Mouse (Mus musculus) cerebellum, adult 18-20 months (tissue): ENCODE results near the gene Socs2.

Source experiments
- DNase-seq, 2 experiments: peaks; one replicate each; pipeline ENCODE4 v3.0.0; 2021

Socs2 gene

DNA sequence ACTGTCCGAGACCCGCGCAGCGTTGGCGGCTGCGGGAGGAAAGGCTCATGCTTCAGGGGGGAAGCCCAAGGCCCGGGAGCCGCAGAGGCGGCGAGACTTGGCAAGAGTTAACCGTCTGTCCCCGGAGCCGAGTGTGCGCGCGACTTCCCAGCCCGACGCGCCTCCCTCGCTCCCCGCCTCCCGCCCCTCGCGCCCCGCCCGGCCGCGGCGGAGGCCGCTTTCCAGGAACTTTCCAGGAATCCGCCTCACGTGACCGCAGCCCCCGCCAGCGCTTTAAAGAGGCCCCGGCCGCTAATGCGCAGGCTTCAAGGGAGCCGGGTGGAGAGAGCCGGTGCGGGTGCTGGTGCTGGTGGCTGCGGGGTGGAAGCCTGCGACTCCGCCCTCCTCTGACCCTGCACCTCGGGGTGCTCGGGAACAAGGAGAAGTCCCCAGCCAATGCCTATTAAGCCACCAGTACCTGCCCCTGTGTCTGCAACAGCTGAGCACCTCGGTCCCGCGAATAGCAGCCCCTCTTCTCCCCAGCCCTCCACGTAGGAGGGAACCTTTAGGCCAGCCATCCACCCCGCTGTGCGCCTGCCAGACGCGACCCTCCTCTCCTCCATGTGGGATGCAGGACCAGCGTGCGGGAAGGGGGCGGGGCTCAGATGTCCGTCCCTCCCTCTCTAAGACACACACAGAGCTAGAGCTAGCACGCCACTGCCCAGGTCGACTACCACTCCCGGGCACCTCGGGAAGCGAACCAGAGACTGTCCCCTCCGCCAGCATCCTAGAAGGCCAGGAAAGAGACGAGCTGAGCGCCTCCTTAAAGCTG lies at the start of gene Socs2:
Gene Socs2 (minus strand): TSS at position 496 of the 811 bp plus-strand sequence.
- peak; percentile 67 to 73 for DNase-seq

DNA sequence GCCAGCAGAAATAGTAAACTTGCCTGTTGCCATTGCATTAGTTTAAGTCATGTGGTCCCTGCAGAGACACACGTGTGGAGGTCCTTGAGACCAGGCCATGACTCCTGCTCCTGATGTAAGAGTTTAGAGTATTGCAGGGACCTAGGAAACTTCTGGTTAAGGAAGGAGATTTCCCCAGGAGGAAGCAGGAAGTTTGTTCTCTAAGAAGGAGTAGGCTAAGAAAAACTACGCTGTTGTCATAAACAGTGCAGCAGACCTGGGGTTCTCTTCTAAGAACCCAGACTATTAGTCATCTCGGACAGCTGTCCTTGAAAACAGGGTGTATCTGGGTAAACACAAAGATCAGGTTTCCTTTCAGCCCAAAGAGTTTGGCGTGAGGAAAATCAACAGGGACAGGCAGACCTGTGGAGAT lies 48.5 kb upstream of the Socs2 start:
- DNase-seq, result no peak

DNA sequence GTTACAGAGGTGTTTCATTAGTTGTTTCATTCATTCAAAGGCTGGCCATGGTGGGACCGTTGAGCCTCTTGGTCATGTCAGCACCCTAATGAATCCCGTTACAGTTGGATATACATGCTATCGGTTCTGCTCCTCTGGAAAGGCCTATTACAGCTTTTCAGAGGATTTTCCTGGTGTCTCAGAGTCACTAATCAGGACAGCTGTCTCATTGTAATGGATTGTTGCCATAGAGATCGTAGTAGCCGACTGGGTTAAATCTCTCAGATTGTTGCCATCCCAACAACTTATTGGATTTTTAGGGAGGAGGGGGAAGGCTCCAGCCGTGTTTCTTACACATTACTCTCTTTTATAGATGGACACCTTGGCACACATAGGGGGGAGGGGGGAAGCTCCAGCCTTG lies 47.5 kb upstream of the Socs2 start:
- no peak for DNase-seq

GRCm38 (mm10) chr10:95462231-95462630 lies 45.3 kb upstream of the Socs2 start:
- no peak for DNase-seq

- no peak for DNase-seq
These were observed 44.1 kb upstream of the Socs2 start for GRCm38 (mm10) chr10:95461053-95461553.

GRCm38 (mm10) chr10:95458050-95458806 lies 41.2 kb upstream of the Socs2 start:
- DNase-seq, result no peak

DNA sequence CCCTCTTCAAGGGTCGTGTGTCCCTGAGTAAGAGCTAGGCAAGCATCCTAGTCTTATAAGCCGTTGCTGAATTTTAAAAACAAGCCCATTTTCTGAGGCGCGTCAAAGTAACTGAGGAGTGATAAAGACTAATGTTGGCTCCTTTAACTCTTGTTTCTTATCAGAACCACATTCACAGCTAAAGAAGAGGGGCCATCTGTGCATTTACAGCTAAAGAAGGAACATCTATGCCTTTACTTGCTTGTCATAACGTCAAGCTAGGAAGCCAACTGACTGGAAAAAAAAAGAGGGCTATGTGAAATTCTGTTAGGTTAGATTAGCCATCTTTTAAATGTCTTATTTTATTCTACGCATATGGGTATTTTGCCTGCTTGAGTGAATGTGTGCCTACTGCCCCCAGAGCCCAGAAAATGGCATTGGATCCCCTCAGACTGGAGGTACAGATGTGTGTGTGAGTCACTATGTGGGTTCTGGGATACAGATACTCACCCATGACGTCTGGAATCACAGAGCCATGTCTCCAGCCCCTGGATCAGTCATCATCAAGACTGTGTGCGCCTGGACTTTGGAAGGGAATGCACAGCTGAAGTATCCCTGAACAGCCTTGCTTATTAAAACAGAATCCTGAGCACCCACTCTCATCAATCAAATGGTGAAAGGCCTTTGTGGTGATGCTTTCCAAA lies 40.5 kb upstream of the Socs2 start:
- no peak for DNase-seq

GRCm38 (mm10) chr10:95456103-95456502 lies 39.1 kb upstream of the Socs2 start:
- DNase-seq, result no peak

GRCm38 (mm10) chr10:95453282-95453681 lies 36.3 kb upstream of the Socs2 start:
- no peak for DNase-seq

GRCm38 (mm10) chr10:95449033-95449432 lies 32.1 kb upstream of the Socs2 start:
- DNase-seq, result no peak

DNA sequence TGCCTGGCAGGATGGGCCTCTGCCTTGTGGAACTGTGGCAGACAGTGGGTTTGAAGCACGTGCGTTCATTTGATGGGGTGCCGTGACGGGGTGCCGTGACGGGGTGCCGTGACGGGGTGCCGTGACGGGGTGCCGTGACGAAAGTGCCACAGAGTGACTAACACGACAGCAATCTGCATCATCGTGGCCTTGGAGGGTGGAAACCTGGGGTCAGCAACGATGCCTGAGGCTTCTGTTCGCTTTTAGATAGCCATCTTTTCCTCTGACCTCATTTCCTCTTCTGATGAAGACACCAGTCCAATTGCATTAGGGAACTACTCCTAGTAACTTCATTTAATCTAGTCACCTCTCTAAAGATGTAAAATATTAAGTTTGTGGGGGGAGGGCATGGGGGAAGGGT lies 31.0 kb upstream of the Socs2 start:
- DNase-seq, result no peak

- DNase-seq, result no peak
These were observed 28.4 kb upstream of the Socs2 start for GRCm38 (mm10) chr10:95445104-95446056.

- no peak for DNase-seq
These were observed 25.4 kb upstream of the Socs2 start for GRCm38 (mm10) chr10:95442334-95442733.

- no peak for DNase-seq
These were observed 23.6 kb upstream of the Socs2 start for GRCm38 (mm10) chr10:95440566-95440965.

GRCm38 (mm10) chr10:95439718-95440339 lies 22.8 kb upstream of the Socs2 start:
- DNase-seq, result no peak

DNA sequence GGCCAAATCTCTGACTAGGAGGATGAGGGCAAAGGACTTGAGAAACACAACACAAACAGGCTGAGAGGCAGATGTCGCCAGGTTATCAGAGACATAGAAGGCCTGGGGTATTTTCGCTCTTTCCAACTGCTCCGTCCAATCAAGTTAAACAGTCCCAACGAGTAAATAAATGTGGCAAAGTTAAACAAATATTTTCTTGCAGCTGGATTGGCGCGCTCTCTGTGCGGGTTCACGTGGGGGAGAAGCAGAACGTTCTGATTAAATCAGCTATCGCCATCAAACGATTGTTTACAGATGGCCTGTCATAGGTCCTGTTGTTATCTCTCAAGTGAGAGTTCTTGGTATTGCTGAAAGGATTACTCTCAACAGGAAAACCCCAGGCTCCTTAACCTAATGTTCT lies 22.0 kb upstream of the Socs2 start:
- no peak for DNase-seq

- no peak for DNase-seq
These were observed 13.3 kb upstream of the Socs2 start for GRCm38 (mm10) chr10:95430271-95430670.

DNA sequence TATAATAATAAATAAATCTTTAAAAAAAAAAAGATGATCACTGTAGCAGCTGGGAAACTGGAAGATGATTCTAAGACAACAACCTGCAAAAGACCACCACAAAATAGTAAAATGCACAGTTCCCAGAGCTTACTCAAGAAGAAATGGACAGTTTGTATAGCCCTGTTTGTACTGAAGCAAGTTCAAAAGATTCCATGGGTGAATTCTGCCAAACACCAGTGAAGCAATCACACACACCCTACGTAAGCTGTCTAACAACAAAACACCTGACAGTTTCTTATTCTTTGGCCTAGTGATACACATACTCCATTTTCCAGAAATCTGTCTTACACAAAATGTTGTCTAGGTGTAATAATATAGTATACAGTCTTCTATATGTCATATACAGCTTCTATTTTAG lies 12.1 kb upstream of the Socs2 start:
- no peak for DNase-seq

DNA sequence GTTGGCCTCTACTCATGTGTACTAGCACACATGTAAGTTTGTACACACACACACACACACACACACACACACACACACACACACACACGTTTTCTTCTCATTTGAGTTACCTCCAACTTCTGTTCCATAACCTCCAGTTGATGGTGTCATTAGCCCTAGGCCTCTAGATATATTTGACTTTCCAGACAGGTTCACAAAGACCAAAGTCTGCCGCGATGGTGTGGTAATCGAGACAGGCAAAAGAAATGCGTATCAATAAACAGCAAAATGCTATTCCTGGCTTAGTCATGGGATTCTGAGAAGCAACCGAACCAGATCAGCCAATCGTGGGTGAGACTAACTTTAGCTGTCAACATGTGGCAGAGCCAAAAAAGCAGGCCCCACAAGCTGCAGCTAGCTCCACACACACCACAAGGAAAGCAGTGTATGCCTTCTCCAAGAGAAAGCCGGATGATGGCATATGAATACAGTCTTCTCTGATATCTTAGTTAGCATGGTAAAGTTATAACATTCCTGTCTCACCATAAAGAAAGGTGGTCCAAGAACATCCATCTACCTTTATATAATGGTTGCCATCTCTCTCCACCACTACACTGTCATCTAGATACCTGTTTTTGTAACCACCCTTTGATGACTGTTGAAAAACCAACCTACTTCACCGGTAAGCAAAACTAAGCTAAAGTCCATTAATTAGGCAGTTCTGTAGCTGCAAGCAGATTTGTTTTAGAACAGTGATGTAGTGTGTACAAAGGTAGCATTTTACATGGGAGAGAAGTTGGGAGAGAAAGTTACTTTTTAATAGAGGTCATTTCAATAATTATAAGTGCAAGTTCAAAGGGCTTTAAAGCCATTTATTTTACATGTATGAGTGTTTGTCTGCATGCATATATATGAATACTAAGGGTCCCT lies 9.5 kb upstream of the Socs2 start:
- no peak for DNase-seq

- DNase-seq, result no peak
These were observed 5.7 kb upstream of the Socs2 start for GRCm38 (mm10) chr10:95422681-95423080.

DNA sequence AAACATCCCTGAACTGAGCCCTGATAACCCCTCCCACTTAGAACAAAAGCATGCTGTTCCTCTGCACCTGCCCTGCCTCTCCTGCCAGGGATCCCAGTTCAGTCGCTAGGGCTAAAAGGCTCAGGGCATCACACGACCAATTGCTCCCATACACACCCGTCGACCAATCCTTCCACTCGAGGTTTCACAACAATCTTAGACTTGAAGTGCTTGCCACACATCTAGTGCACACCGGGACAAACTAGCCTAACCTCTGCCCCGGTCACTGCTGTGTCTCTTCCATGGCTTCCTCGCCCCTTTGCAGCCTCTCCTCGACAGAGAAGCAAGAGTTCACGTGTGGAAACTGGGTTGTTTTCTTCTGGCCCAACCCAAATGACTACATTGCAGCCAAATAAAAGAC lies 3.3 kb upstream of the Socs2 start:
- no peak for DNase-seq
